Mouse (Mus musculus): ENCODE data around the gene Klk4. TPM values are rescaled to one million over a fixed set of nuclear protein-coding genes. Genes with fewer than 3 reads are reported as not detected.

Gene Klk4
- polyA plus RNA-seq, 1 experiment from 2014 or later: 0.38 TPM

DNA sequence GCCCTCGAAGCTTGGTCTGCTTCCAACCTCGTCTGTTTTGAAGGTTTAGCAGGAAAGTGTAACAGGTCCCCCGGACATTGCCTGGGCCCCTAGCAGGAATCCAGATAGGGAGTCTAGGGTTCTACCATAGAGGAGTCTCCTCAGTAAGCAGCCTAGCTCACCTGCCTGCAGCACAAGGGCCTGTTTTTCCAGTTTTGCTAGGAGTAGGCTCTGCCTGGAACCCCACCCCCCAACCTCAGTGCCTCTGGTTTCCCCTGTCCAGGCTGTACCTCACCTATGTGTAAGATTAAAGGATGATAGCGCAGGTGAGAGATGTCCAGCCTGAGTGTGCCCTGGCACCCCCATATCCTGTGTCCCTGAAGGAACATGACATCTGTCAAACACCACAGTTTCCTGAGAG is 4.5 kb upstream of the Klk4 start:
- Histone ChIP-seq H3K27me3 (peaks cover 4% of the 10 kb centered on the region; the same call in 1 of the 2 replicates), H3K36me3 (no peaks in the 10 kb centered on the region), H3K9ac (no peak overlapping the region), H3K4me1 (peaks cover 6% of the 10 kb centered on the region; the same call in 1 of the 2 replicates), H3K4me3 (no peak overlapping the region), H3K9me3 (0 out of 2 replicates have a peak, but pooled peaks cover 2% of the 10 kb centered on the region), H3K4me2 (replicated peaks) (no peak overlapping the region), H3K27ac (no peak overlapping the region)
- no peak for ATAC-seq (ENCODE audit: insufficient number of reproducible peaks, insufficient read depth, low FRiP score, low TSS enrichment)
- 60% methylated on average over 4 of the region's 4 CpGs for WGBS

GRCm38 (mm10) chr7:43878281-43878680 is 2.7 kb upstream of the Klk4 start:
- Histone ChIP-seq H3K4me1 (peaks cover 6% of the 10 kb centered on the region; the same call in 1 of the 2 replicates), H3K4me3 (no peak overlapping the region), H3K27ac (no peak overlapping the region), H3K27me3 (peaks cover 5% of the 10 kb centered on the region; the same call in 1 of the 2 replicates), H3K4me2 (replicated peaks) (no peak overlapping the region), H3K9me3 (0 out of 2 replicates have a peak, but pooled peaks cover 2% of the 10 kb centered on the region), H3K36me3 (no peaks in the 10 kb centered on the region), H3K9ac (no peak overlapping the region)
- 46% methylated on average over 1 of the region's 1 CpGs for WGBS
- no peak for ATAC-seq (ENCODE audit: insufficient number of reproducible peaks, insufficient read depth, low FRiP score, low TSS enrichment)

- Histone ChIP-seq H3K4me1 (peaks cover 6% of the 10 kb centered on the region; the same call in 1 of the 2 replicates), H3K27ac (no peak overlapping the region), H3K4me3 (no peak overlapping the region), H3K9me3 (0 out of 2 replicates have a peak, but pooled peaks cover 2% of the 10 kb centered on the region), H3K9ac (no peak overlapping the region), H3K4me2 (replicated peaks) (no peak overlapping the region), H3K36me3 (no peaks in the 10 kb centered on the region), H3K27me3 (peaks cover 5% of the 10 kb centered on the region; the same call in 1 of the 2 replicates)
- WGBS: 24% methylated on average over 4 of the region's 4 CpGs
- no peak for ATAC-seq (ENCODE audit: insufficient number of reproducible peaks, insufficient read depth, low FRiP score, low TSS enrichment)
These were observed 1.4 kb downstream of the Klk4 start for GRCm38 (mm10) chr7:43882346-43882745.

DNA sequence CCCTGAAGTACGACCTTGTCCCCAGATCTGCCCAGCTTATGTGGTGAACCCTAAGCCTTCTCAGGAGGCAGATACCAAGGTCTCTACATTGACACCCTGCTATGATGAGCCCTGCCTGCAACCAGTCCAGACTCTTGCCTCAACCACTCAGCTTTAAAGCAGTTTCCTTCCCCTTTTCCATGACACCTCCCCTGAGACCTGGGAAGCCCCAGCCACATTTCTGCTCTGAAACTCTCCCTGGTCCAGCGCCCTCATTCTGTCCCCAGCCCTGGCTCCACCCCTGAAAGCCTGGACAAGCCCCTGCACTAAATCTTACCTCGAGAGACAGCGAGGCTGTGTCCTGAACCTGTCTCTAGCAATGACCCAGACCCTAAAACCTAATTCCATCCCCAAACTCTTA is 1.9 kb downstream of the Klk4 start:
- Histone ChIP-seq H3K4me2 (replicated peaks) (no peak overlapping the region), H3K36me3 (no peaks in the 10 kb centered on the region), H3K4me1 (peaks cover 6% of the 10 kb centered on the region; the same call in 1 of the 2 replicates), H3K27me3 (peaks cover 5% of the 10 kb centered on the region; the same call in 1 of the 2 replicates), H3K9me3 (0 out of 2 replicates have a peak, but pooled peaks cover 2% of the 10 kb centered on the region), H3K9ac (no peak overlapping the region), H3K4me3 (no peak overlapping the region), H3K27ac (no peak overlapping the region)
- no peak for ATAC-seq (ENCODE audit: insufficient number of reproducible peaks, insufficient read depth, low FRiP score, low TSS enrichment)
- 19% methylated on average over 4 of the region's 4 CpGs for whole genome bisulfite sequencing

GRCm38 (mm10) chr7:43883547-43883946 is 2.6 kb downstream of the Klk4 start:
- WGBS: 7% methylated on average over 14 of the region's 14 CpGs
- ATAC-seq (ENCODE audit: insufficient number of reproducible peaks, insufficient read depth, low FRiP score, low TSS enrichment): no peak; the same call in 1 of the 2 replicates
- Histone ChIP-seq H3K27ac (no peak overlapping the region), H3K36me3 (no peaks in the 10 kb centered on the region), H3K9ac (no peak overlapping the region), H3K9me3 (no peaks in the 10 kb centered on the region), H3K27me3 (peaks cover 5% of the 10 kb centered on the region; the same call in 1 of the 2 replicates), H3K4me1 (peaks cover 6% of the 10 kb centered on the region; the same call in 1 of the 2 replicates), H3K4me3 (no peak overlapping the region), H3K4me2 (replicated peaks) (peak overlapping the region; percentile 30)

DNA sequence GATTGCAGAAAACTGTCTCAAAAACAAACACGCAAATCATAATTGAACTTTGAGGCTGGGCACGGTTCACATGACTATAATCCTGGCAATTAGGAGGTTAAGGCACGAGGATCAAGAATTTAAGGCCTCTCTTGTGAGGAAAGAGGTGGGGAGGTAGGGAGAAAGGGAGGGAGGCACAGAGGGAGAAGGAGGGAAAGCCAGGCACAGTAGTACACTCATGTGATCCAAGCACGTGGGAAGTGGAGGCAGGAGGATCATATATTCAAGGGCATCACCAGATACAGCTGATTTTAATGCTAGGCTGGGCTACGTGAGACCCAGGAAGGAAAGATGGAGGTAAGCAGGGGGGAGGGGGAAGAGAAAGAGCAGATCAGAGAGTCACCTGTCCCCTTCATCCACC is 10.4 kb downstream of the Klk4 start:
- no peaks in the 10 kb centered on the region for H3K27me3 ChIP-seq
- no peak overlapping the region for H3K4me2 ChIP-seq (replicated peaks)
- WGBS: 54% methylated on average over 5 of the region's 5 CpGs
- no peaks in the 10 kb centered on the region for H3K4me1 ChIP-seq
- no peak overlapping the region for H3K9ac ChIP-seq
- ATAC-seq (ENCODE audit: insufficient number of reproducible peaks, insufficient read depth, low FRiP score, low TSS enrichment): no peak
- no peaks in the 10 kb centered on the region for H3K36me3 ChIP-seq
- no peak overlapping the region for H3K27ac ChIP-seq
- no peak overlapping the region for H3K4me3 ChIP-seq
- no peaks in the 10 kb centered on the region for H3K9me3 ChIP-seq

DNA sequence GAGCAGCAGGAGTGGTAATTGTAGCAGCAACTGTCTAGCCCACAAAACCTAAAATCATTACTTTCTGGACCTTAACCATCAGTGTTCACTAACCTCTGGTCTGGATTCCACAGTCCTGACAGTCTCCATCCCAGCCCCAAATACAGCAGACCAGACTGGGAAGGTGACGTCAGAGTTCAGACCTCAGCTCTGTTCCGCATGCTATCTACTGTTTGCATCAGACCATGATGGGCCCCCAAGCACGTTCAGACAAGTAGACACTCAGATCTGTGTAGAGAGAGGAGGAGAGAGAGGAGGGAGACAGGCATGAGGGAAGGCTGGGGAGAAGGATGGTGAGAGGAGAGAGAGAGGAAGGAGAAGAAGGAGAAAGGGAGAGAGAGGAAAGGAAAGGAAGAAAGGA is 10.8 kb downstream of the Klk4 start:
- H3K4me1 ChIP-seq: no peaks in the 10 kb centered on the region
- no peaks in the 10 kb centered on the region for H3K27me3 ChIP-seq
- H3K4me3 ChIP-seq: no peak overlapping the region
- no peak overlapping the region for H3K4me2 ChIP-seq (replicated peaks)
- ATAC-seq (ENCODE audit: insufficient number of reproducible peaks, insufficient read depth, low FRiP score, low TSS enrichment): no peak
- no peak overlapping the region for H3K27ac ChIP-seq
- H3K9me3 ChIP-seq: no peaks in the 10 kb centered on the region
- H3K36me3 ChIP-seq: no peaks in the 10 kb centered on the region
- 60% methylated on average over 3 of the region's 3 CpGs for WGBS
- H3K9ac ChIP-seq: no peak overlapping the region

DNA sequence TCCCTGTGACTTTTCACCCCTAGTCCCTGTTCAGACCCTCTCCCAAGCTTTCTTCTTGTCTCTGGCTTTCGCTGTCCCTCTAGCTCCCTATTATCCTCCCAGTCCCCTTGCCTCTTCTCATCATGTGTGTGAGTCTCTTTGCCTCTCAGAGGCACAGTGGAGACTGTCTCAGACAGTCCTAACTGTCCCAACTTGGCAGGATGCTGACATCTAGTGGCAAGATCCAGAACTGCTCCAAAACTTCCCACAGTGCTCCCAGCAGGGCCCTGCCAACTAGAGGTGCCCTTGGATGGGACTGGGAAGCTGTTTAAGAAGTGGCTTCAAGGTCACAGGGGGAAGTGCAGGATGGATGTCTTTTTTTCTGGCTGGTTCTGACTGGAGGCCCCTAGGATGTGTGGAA is 13.9 kb downstream of the Klk4 start:
- no peak overlapping the region for H3K9ac ChIP-seq
- H3K4me1 ChIP-seq: no peaks in the 10 kb centered on the region
- H3K27ac ChIP-seq: no peak overlapping the region
- no peak overlapping the region for H3K4me3 ChIP-seq
- no peaks in the 10 kb centered on the region for H3K27me3 ChIP-seq
- no peaks in the 10 kb centered on the region for H3K36me3 ChIP-seq
- peak; percentile 89 for ATAC-seq (ENCODE audit: insufficient number of reproducible peaks, insufficient read depth, low FRiP score, low TSS enrichment)
- no peaks in the 10 kb centered on the region for H3K9me3 ChIP-seq
- WGBS: 11% methylated on average over 1 of the region's 1 CpGs
- no peak overlapping the region for H3K4me2 ChIP-seq (replicated peaks)

DNA sequence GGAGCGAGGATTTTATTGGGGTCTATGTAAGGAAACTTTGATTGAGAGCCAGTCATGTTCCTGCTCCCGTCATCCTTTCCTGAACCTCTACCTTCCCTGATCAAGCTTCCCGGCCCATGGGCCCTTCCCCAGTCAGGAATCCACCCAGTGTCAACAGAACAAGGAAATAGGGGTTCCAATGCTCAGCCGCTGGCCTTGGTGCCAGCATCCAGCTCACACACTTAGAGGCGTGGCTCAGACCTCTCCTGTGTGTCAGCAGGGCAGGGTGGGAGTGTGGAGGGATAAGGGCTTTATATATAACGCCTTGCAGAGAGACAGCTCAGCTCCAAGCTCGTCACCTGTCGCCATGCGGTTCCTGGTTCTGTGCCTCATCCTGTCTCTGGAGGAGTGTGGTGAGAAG is 33.9 kb downstream of the Klk4 start:
- no peak overlapping the region for H3K4me3 ChIP-seq
- no peak overlapping the region for H3K9ac ChIP-seq
- 61% methylated on average over 9 of the region's 9 CpGs for WGBS

DNA sequence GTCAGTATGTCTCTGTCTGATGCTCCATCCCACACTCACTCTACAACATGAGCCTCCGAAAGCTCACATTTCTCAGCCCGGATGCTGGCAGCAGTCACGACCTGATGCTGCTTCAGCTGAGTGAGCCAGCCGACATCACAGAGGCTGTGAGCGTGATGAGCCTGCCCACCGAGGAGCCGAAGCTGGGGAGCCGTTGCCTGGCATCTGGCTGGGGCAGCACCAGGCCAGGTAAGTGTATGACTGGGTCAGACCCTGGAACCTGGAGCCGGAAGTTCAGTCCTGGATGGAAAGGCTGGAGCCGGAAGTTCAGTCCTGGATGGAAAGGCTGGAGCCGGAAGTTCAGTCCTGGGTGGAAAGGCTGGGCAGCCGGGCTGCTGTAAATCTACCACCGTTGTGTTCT is 37.5 kb downstream of the Klk4 start:
- WGBS: 86% methylated on average over 13 of the region's 13 CpGs

More for the DNA sequence above, 33.9 kb downstream of the Klk4 start:
- Histone ChIP-seq H3K4me1 (no peaks in the 10 kb centered on the region), H3K36me3 (no peaks in the 10 kb centered on the region), H3K27me3 (no peaks in the 10 kb centered on the region), H3K9me3 (no peaks in the 10 kb centered on the region), H3K27ac (no peak overlapping the region), H3K4me2 (replicated peaks) (no peak overlapping the region)
- no peak for ATAC-seq (ENCODE audit: insufficient number of reproducible peaks, insufficient read depth, low FRiP score, low TSS enrichment)

DNA sequence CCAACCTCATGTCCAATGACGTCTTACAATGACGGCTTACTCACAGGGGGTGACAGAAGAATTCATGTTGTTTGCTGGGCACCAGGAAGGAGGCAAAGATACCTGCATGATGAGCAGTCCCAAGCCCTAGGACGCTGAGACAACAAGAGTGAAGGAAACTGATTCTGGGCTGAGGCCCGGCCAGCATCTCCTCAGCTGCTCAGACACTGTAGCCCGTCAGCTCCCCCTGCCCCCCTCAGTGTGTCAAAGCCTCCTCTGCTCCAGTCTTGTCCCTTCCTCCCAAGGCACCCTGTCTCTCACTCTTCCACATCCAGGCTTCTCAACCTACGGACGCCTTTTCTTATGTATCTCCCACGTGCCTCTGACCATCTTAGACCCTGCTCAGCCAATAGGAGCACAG is 37.9 kb downstream of the Klk4 start:
- no peaks in the 10 kb centered on the region for H3K9me3 ChIP-seq
- H3K9ac ChIP-seq: no peak overlapping the region
- no peaks in the 10 kb centered on the region for H3K27me3 ChIP-seq
- no peak overlapping the region for H3K4me2 ChIP-seq (replicated peaks)
- no peaks in the 10 kb centered on the region for H3K4me1 ChIP-seq
- WGBS: 73% methylated on average over 8 of the region's 8 CpGs
- H3K27ac ChIP-seq: no peak overlapping the region
- no peak for ATAC-seq (ENCODE audit: insufficient number of reproducible peaks, insufficient read depth, low FRiP score, low TSS enrichment)
- H3K36me3 ChIP-seq: no peaks in the 10 kb centered on the region
- H3K4me3 ChIP-seq: no peak overlapping the region

More for the DNA sequence above, 37.5 kb downstream of the Klk4 start:
- no peak for ATAC-seq (ENCODE audit: insufficient number of reproducible peaks, insufficient read depth, low FRiP score, low TSS enrichment)
- Histone ChIP-seq H3K4me1 (no peaks in the 10 kb centered on the region), H3K27me3 (no peaks in the 10 kb centered on the region), H3K9ac (no peak overlapping the region), H3K27ac (no peak overlapping the region), H3K4me2 (replicated peaks) (no peak overlapping the region), H3K36me3 (no peaks in the 10 kb centered on the region), H3K9me3 (no peaks in the 10 kb centered on the region), H3K4me3 (no peak overlapping the region)

DNA sequence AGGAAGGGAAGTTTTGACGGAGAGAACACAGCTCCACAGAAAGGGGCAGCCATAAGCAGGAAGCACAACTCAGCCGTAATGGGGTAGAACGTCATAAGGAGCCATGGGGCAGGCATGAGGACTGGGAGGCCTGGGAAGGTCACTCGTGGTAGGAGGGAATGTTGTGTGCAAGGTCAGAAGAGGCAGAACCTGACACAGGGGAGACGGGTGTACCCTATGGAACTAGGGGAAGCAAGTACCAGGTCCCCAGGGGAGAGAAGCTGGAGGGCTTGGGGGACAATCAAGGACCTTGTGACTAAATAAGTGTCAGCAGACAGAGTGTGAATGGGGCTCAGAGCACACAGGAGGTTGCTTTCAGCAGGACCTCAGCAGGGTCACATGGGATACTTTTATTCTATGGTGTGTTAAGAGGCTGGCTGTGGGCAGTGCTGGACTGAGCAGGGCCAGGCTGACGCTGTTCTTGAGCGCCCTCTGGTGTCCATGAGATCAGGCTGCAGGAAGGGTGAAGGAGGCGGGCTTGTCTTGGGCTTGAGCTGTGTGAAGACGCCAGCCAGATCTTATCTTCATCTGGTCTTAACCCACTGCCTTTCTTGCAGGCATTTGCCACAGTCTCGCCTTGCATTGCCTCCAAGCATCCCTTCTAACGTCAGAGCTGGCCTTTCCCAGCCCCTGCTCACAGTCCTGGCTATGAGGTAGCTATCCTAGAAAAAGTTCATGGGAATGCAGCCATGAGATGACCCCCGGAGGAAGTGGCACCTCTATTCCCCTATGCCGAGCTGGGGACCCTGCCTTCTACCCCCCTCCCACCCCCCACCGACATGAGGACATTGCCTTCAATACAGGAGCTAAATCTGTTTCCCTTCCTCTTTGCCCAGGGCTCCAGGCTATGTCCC is 38.8 kb downstream of the Klk4 start:
- Histone ChIP-seq H3K4me1 (no peaks in the 10 kb centered on the region), H3K27ac (no peak overlapping the region), H3K4me2 (replicated peaks) (no peak overlapping the region), H3K4me3 (no peak overlapping the region), H3K27me3 (no peaks in the 10 kb centered on the region), H3K36me3 (no peaks in the 10 kb centered on the region), H3K9me3 (no peaks in the 10 kb centered on the region), H3K9ac (no peak overlapping the region)
- WGBS: 28% methylated on average over 14 of the region's 14 CpGs
- ATAC-seq (ENCODE audit: insufficient number of reproducible peaks, insufficient read depth, low FRiP score, low TSS enrichment): peak; percentile 80; the same call in 1 of the 2 replicates

All from embryonic facial prominence, embryonic 12.5 days (tissue).